Comparison of ENCODE assay signal across 11 mouse cellular contexts in the genomic region with DNA sequence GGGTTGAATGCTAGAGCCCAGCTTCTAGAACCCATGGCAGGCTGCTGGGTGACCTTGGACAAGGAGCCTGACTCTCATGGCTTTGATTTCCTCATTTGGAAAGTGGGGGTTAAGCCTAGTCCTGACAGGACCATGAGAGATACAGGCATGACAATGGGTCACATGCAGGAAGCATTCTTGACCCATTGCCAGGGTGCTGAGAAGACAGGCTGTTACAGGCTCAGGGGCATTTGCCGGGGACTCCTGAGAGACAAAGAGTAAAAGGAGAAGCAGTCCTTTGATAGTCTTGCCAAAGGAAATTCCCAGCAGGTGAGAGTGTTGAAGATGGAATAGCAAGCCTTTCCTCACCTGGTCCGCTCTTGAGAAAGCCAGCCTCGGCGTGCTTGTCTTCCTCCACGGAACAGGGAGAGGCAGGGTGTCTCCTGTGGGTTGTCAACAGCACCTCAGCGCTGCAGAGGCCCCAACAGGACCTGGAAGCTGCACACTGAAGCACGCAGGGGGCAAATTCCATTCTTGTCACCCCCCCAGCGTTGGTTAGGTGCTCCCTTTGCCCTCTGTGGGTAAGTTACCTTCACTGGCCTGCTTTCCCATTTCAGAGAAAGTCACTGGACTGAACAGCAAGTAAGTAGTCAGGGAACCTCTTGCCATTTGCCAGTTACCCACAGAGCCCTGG.
DNase-seq lines count a peak whose midpoint lies in the region; ATAC-seq and TF ChIP-seq lines count a peak whose summit lies in the region.
"Had no signal": no experiment of that assay in that cellular context is flagged by ENCODE, and none has a peak within 500 bp of the region (broad histone marks: within the 10 kb centered on the region; RNA-seq: fewer than 3 reads in every experiment).

No protein-coding gene starts in this region.

- H3K4me2 ChIP-seq in lung, embryonic 14.5 days: no peak overlapping the region
- peak overlapping the region; percentile 13 for H3K4me2 ChIP-seq in heart, embryonic 16.5 days (ENCODE audit: low read depth, low read length)
- no peak overlapping the region for H3K4me2 ChIP-seq in liver, embryonic 15.5 days
- no peak overlapping the region for H3K4me2 ChIP-seq in forebrain, embryonic 14.5 days (ENCODE audit: low read length)
- H3K4me2 ChIP-seq: forebrain, embryonic 15.5 days; neural tube, embryonic 12.5 days had no signal

- H3K9ac ChIP-seq in lung, embryonic 14.5 days: no peak overlapping the region
- peak overlapping the region; percentile 42; the same call in 1 of the 2 replicates for H3K9ac ChIP-seq in heart, embryonic 16.5 days (ENCODE audit: low read length)
- no peak overlapping the region for H3K9ac ChIP-seq in liver, embryonic 15.5 days
- H3K9ac ChIP-seq in forebrain, embryonic 14.5 days (ENCODE audit: low read length): no peak overlapping the region
- H3K9ac ChIP-seq: forebrain, embryonic 15.5 days; neural tube, embryonic 12.5 days had no signal

- no peaks in the 10 kb centered on the region for H3K4me1 ChIP-seq in lung, embryonic 14.5 days (ENCODE audit: insufficient read depth)
- H3K4me1 ChIP-seq in heart, embryonic 16.5 days (ENCODE audit: control insufficient read depth, insufficient read depth, low read length): peaks cover 5% of the 10 kb centered on the region; the same call in 1 of the 2 replicates
- peaks cover 73% of the 10 kb centered on the region for H3K4me1 ChIP-seq in liver, embryonic 15.5 days (replicated peaks)
- no peaks in the 10 kb centered on the region for H3K4me1 ChIP-seq in forebrain, embryonic 14.5 days (ENCODE audit: control insufficient read depth, insufficient read depth, low read length)
- H3K4me1 ChIP-seq: forebrain, embryonic 15.5 days; neural tube, embryonic 12.5 days had no signal

- no peaks in the 10 kb centered on the region for H3K27me3 ChIP-seq in lung, embryonic 14.5 days (ENCODE audit: insufficient read depth, low read length)
- no peaks in the 10 kb centered on the region for H3K27me3 ChIP-seq in heart, embryonic 16.5 days (ENCODE audit: control insufficient read depth, insufficient read depth, low read length)
- H3K27me3 ChIP-seq in liver, embryonic 15.5 days: no peaks in the 10 kb centered on the region
- H3K27me3 ChIP-seq in forebrain, embryonic 14.5 days (replicated peaks; ENCODE audit: control insufficient read depth, insufficient read depth, low read length): no peaks in the 10 kb centered on the region
- H3K27me3 ChIP-seq: forebrain, embryonic 15.5 days; neural tube, embryonic 12.5 days had no signal

- no peak overlapping the region for H3K4me3 ChIP-seq in lung, embryonic 14.5 days (ENCODE audit: low read depth, low read length)
- H3K4me3 ChIP-seq in heart, embryonic 16.5 days (ENCODE audit: low read length): no peak overlapping the region
- H3K4me3 ChIP-seq in liver, embryonic 15.5 days (replicated peaks): no peak overlapping the region
- no peak overlapping the region for H3K4me3 ChIP-seq in forebrain, embryonic 14.5 days (ENCODE audit: low read depth, low read length)
- H3K4me3 ChIP-seq: forebrain, embryonic 15.5 days; neural tube, embryonic 12.5 days had no signal

- TF ChIP-seq CTCF in lung, embryonic 14.5 days (IDR thresholded peaks at IDR 0.05; ENCODE audit: low read depth): no peak

- no peaks in the 10 kb centered on the region for H3K36me3 ChIP-seq in lung, embryonic 14.5 days (ENCODE audit: insufficient read depth)
- H3K36me3 ChIP-seq in heart, embryonic 16.5 days (ENCODE audit: control insufficient read depth, insufficient read depth): no peaks in the 10 kb centered on the region
- H3K36me3 ChIP-seq in liver, embryonic 15.5 days (replicated peaks): no peaks in the 10 kb centered on the region
- no peaks in the 10 kb centered on the region for H3K36me3 ChIP-seq in forebrain, embryonic 14.5 days (ENCODE audit: control insufficient read depth, insufficient read depth, low read length)
- H3K36me3 ChIP-seq: forebrain, embryonic 15.5 days; neural tube, embryonic 12.5 days had no signal

- peak; percentile 25 for DNase-seq in lung, embryonic 14.5 days
- DNase-seq in lung, postnatal 4 days: no peak
- DNase-seq in cerebellum, adult 9-10 months: peak; percentile 48
- DNase-seq in forebrain, embryonic 14.5 days (ENCODE audit: low spot score): no peak

- WGBS in lung, embryonic 14.5 days: 63% methylated on average over 8 of the region's 8 CpGs
- 26% methylated on average over 8 of the region's 8 CpGs for WGBS in heart, embryonic 16.5 days
- 67% methylated on average over 8 of the region's 8 CpGs for WGBS in liver, embryonic 15.5 days (ENCODE audit: insufficient replicate concordance)
- WGBS in forebrain, embryonic 14.5 days: 74% methylated on average over 8 of the region's 8 CpGs

- no peaks in the 10 kb centered on the region for H3K9me3 ChIP-seq in lung, embryonic 14.5 days (ENCODE audit: low read depth, low read length)
- H3K9me3 ChIP-seq in heart, embryonic 16.5 days (replicated peaks; ENCODE audit: control insufficient read depth, low read length): no peaks in the 10 kb centered on the region
- no peaks in the 10 kb centered on the region for H3K9me3 ChIP-seq in liver, embryonic 15.5 days (replicated peaks)
- H3K9me3 ChIP-seq in forebrain, embryonic 14.5 days (replicated peaks; ENCODE audit: control insufficient read depth, low read length): no peaks in the 10 kb centered on the region
- H3K9me3 ChIP-seq: forebrain, embryonic 15.5 days; neural tube, embryonic 12.5 days had no signal

- ATAC-seq in lung, embryonic 14.5 days (ENCODE audit: insufficient read depth): no peak
- peak; percentile 86 for ATAC-seq in heart, embryonic 16.5 days (replicated peaks; ENCODE audit: extremely low read depth, insufficient read depth, low FRiP score)
- no peak for ATAC-seq in liver, embryonic 15.5 days (ENCODE audit: insufficient read depth)
- no peak for ATAC-seq in forebrain, embryonic 14.5 days
- no peak for ATAC-seq in activated CD4-positive, CD25-positive, alpha-beta regulatory T cell, adult 4 months
- no peak for ATAC-seq in megakaryocyte, adult 5-6 weeks (ENCODE audit: poor library complexity, severe bottlenecking)
- ATAC-seq: forebrain, embryonic 15.5 days; inflammation-experienced regulatory T-cells, adult 6 months had no signal

- no peak overlapping the region for H3K27ac ChIP-seq in lung, embryonic 14.5 days (ENCODE audit: low read depth)
- peak overlapping the region; percentile 69 for H3K27ac ChIP-seq in heart, embryonic 16.5 days (ENCODE audit: low read length)
- peak overlapping the region; percentile 89 for H3K27ac ChIP-seq in liver, embryonic 15.5 days (replicated peaks)
- no peak overlapping the region for H3K27ac ChIP-seq in forebrain, embryonic 14.5 days (ENCODE audit: low read depth, low read length)
- H3K27ac ChIP-seq: forebrain, embryonic 15.5 days; neural tube, embryonic 12.5 days had no signal

Comparison
In these comparisons a context has a peak if more than half of its experiments do, and no peak if none do; other contexts are left out.
1. DNase-seq: peak in lung, embryonic 14.5 days (single experiment) and cerebellum, adult 9-10 months (single experiment); none in lung, postnatal 4 days (0 of 2) and forebrain, embryonic 14.5 days (single experiment).
2. H3K27ac ChIP-seq: peak in heart, embryonic 16.5 days (single experiment) and liver, embryonic 15.5 days (single experiment); none in lung, embryonic 14.5 days (single experiment) and forebrain, embryonic 14.5 days (single experiment).